Mouse (Mus musculus): Measurements from ENCODE around the gene Wfdc17. TPM values are rescaled to one million over a fixed set of nuclear protein-coding genes. Genes with fewer than 3 reads are reported as not detected.

Gene Wfdc17
- polyA plus RNA-seq (2012; rRNA removed) = 1.5 and 2.1 TPM in 2 replicates

DNA sequence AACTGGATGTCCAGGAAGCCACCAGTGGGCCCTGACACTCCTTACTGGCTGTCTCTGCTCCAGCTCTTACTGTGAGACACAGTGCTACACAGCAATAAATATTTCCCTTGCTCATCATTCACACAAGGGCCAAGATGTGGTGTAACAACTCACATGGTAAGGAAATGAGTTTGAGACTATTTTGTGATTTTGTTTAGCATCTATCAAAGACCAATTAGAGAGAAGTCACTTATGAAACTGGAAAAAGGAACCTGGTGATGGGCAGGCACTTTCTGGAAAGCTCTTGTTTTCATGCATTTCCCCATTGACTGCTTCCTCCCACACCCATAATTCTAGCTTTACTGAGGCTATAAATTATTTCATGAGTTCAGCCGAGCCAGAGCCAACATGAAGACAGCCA is at the start of gene Wfdc17:
Gene Wfdc17, plus strand, starts transcription at position 287 of the 400 bp plus-strand sequence.
- no peak for DNase-seq (ENCODE audit: extremely low spot score in 1 of 2, low spot score in 1 of 2)

DNA sequence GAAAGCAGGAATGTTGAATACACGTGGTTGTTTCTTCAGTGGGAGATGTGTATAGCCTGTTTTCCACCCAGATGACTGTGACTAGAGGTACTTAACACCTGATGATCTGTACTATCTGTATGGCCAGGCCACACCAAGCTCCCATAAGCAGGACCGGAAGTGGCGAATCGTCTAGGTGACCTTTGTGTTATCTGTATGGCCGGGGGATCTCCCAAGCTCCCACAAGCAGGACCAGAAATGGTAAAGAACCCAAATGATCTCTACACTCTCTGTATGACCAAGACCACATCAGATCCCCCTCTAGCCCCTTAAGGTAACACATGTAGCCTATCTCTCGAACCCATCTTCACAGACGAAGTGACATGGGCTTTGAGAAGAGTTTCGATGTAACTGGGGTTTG is 49.2 kb upstream of the Wfdc17 start:
- no peak for DNase-seq (ENCODE audit: extremely low spot score in 1 of 2, low spot score in 1 of 2)

- peak in 1 of 2 experiments; percentile 17 for DNase-seq (ENCODE audit: extremely low spot score in 1 of 2, low spot score in 1 of 2)
Measured at GRCm38 (mm10) chr11:83657508-83657907, 46.3 kb upstream of the Wfdc17 start.

GRCm38 (mm10) chr11:83658797-83659196 is 45.0 kb upstream of the Wfdc17 start:
- no peak for DNase-seq (ENCODE audit: extremely low spot score in 1 of 2, low spot score in 1 of 2)

DNA sequence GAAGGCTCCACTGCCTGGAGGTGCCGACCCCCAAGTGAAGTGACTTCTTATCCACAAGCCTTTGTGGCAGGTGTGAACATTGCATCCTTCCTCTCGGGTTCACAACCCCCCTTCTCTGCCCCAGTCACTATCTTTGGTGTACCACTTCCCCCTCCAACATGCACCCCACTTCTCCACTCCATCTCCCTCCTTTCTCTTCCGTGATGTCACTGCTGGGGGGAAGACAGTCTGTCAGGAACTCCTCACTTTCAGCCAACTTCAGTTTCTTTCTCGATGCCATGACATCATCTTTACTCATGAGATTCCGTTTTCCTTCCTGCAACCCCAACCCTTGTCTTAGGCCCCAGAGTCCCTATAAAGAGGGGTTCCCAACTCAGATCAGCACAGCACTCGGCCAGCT is 41.6 kb upstream of the Wfdc17 start, which contains the start of gene Ccl4:
Gene Ccl4, plus strand, starts transcription at position 381 of the 400 bp plus-strand sequence.
- DNase-seq (ENCODE audit: extremely low spot score in 1 of 2, low spot score in 1 of 2) = no peak

GRCm38 (mm10) chr11:83663532-83663931 is 40.3 kb upstream of the Wfdc17 start:
- no peak for DNase-seq (ENCODE audit: extremely low spot score in 1 of 2, low spot score in 1 of 2)

GRCm38 (mm10) chr11:83671743-83672142 is 32.0 kb upstream of the Wfdc17 start:
- DNase-seq (ENCODE audit: extremely low spot score in 1 of 2, low spot score in 1 of 2) = no peak

- no peak for DNase-seq (ENCODE audit: extremely low spot score in 1 of 2, low spot score in 1 of 2)
Measured at GRCm38 (mm10) chr11:83675665-83676064, 28.1 kb upstream of the Wfdc17 start.

DNA sequence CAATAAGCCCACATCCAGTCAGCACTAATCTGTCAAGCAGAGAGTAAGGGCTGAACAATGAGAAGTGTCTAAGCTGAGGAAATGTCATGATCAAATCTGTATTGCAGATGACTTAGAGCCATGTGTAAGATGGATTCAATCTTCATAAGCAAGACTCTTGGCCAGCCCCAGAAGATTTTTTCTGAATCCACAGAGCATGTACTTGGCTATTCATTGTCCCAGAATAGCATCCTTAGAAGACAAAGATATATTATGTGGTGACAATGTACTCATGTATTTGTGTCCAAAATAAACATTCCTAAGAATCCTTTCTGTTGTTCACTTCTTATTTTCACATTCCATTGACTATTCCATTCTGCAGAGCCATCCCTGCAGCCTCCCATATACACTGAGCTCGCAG is 13.9 kb upstream of the Wfdc17 start:
- DNase-seq (ENCODE audit: extremely low spot score in 1 of 2, low spot score in 1 of 2) = no peak

- no peak for DNase-seq (ENCODE audit: extremely low spot score in 1 of 2, low spot score in 1 of 2)
Measured at GRCm38 (mm10) chr11:83692008-83692407, 11.8 kb upstream of the Wfdc17 start.

- DNase-seq (ENCODE audit: extremely low spot score in 1 of 2, low spot score in 1 of 2) = no peak
Measured at GRCm38 (mm10) chr11:83708715-83709114, 4.9 kb downstream of the Wfdc17 start, which contains the start of gene Wfdc18. Gene Wfdc18, plus strand, starts transcription at chr11:83709015.

DNA sequence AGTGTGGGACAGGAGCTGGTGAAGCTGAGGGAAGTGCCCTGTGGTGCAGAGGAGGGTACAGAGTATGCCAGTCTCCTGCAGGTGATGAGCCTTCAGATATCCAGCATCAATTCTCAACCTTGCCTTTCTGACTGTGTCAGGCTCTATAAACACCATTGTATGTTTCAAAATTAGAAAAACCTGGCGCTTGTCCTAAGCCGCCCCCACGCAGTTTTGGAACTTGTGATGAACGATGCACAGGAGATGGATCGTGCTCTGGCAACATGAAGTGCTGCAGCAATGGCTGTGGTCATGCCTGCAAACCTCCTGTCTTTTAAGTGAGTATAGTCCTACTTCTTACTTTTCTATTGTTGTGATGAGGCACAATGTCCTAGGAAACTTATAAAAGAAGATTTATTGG is 5.9 kb downstream of the Wfdc17 start:
- DNase-seq (ENCODE audit: extremely low spot score in 1 of 2, low spot score in 1 of 2) = peak; percentile 20 to 43

DNA sequence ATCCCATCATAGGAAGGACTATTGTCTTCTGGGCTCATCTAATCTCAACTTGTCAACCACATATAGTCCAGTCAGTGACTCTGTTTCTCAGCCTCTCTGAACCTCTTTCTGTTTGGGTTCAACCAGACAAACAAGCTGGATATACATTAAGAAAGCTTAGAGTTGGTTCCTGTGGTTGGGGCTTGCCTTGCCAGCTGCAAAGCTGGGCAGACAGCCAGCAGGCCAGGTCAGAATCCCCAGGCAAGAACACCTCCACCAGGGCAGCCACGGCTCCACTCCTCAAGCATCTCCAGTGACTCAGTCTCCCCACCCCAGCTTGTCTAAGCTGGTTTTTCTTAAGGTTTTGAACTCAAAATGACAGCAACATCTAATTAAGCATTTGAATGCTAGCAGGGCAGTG is 8.9 kb downstream of the Wfdc17 start:
- no peak for DNase-seq (ENCODE audit: extremely low spot score in 1 of 2, low spot score in 1 of 2)

- DNase-seq (ENCODE audit: extremely low spot score in 1 of 2, low spot score in 1 of 2) = no peak
Measured at GRCm38 (mm10) chr11:83713925-83714324, 10.1 kb downstream of the Wfdc17 start.

GRCm38 (mm10) chr11:83717042-83717665 is 13.4 kb downstream of the Wfdc17 start:
- no peak for DNase-seq (ENCODE audit: extremely low spot score in 1 of 2, low spot score in 1 of 2)

GRCm38 (mm10) chr11:83720766-83721165 is 17.0 kb downstream of the Wfdc17 start:
- no peak for DNase-seq (ENCODE audit: extremely low spot score in 1 of 2, low spot score in 1 of 2)

DNA sequence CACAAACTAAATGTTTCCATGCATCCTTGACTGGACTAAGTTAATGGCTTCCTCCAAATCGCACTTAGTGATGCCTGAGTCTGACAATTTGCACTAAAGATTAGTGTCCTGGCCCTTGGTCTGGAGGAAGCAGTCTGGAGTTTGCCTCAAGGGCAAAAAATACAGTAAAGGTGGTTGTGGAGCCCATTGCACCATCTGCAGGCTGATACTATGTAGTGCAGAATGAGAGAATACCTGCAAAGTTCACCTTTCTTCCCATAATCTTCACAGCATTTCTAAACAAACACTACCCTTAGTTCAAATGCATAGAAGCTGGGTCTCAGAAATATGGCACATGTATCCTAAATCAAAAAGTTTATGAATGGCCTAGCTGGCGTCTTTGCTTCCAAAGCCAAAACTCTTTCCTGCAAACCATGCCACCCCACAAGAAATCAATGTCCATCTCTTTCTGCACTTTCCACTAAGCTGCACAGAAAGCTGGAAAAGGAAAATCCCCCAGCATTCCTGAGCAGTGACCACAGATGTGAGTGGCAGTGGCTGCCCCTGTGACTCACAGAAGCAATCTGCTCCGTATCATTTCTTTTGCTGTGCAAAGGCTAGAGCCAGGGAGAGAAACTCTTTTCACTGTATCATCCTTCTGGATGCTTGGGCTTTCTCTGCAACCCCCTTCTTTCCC is 25.1 kb downstream of the Wfdc17 start:
- peak in 1 of 2 experiments; percentile 17 for DNase-seq (ENCODE audit: extremely low spot score in 1 of 2, low spot score in 1 of 2)

DNA sequence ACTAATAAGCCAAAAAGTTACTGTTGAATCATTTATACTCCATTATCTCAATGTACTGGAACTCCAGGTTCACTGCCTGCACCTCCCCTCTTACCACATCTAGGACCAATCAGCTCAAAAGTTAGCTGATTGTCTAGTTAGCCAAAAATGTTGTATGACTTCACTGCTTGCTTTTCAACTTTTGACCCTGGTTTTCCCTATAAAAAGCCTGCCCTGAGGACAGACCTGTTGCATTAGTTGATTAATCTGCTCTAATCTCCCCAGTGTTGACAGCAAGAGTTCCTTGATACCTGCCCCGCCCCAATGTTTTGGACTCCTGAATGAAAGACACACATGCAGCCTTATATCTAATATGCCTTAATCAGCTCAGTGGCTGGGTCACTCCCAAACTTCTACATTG is 27.3 kb downstream of the Wfdc17 start:
- DNase-seq (ENCODE audit: extremely low spot score in 1 of 2, low spot score in 1 of 2) = no peak

DNA sequence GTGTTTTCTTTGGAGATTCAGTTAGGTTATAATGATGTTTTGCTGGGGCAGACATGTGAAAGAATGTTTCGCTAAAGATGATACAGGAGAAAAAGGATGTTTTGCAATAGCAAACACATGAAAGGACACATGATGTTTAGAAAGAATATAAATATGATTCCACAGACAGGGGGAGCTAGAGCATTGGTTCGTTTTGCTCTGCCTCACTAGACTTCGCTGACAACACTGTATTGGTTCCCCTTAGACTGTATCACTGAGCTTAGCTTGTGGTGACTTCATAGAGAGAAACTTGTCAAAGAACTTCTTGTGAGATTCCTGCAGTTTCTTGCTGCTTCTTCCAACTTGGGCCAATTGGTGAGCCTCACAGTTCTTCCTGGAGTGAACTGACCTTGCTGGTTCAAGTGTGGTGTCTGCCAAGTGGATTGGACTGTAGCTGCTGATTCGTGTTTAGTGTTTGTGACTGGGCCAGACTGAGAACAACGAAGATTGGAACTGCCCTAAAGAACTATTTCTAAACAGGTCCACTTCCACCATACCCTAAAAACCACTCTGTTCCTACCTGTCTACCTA is 29.4 kb downstream of the Wfdc17 start:
- no peak for DNase-seq (ENCODE audit: extremely low spot score in 1 of 2, low spot score in 1 of 2)

DNA sequence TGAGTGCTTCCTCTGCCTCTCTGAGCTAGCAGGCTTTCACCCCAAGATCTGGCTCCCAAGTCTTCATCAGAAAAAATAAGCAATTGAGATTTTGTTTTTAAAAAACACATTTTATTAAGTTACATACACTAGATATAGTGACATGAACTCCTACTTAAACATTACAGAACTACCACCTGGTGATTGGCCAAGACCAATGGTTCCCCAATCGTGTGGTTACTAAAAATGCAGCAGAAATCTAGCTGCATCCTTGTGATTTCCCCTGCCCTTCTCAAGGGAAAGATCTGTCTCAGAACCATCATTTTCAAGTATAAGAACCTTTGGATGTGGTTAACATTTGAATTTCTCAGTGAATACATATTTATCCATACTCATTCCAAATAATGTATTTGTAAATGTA is 30.4 kb downstream of the Wfdc17 start:
- no peak for DNase-seq (ENCODE audit: extremely low spot score in 1 of 2, low spot score in 1 of 2)

GRCm38 (mm10) chr11:83735881-83736280 is 32.1 kb downstream of the Wfdc17 start:
- DNase-seq (ENCODE audit: extremely low spot score in 1 of 2, low spot score in 1 of 2) = no peak

- DNase-seq (ENCODE audit: extremely low spot score in 1 of 2, low spot score in 1 of 2) = no peak
Measured at GRCm38 (mm10) chr11:83737109-83737558, 33.3 kb downstream of the Wfdc17 start.
